Mouse (Mus musculus) natural killer cell, adult 2 months (primary cell): ENCODE measurements around the gene Gm20532.

Source experiments
- DNase-seq, 2 experiments: peaks; one replicate each; pipeline ENCODE4 v3.0.0; 2022; ENCODE audit warnings: low spot score in 2 of 2

The Gm20532 gene

GRCm38 (mm10) chr2:26617928-26618327, 31.5 kb downstream of the Gm20532 start:
- no peak for DNase-seq

DNA sequence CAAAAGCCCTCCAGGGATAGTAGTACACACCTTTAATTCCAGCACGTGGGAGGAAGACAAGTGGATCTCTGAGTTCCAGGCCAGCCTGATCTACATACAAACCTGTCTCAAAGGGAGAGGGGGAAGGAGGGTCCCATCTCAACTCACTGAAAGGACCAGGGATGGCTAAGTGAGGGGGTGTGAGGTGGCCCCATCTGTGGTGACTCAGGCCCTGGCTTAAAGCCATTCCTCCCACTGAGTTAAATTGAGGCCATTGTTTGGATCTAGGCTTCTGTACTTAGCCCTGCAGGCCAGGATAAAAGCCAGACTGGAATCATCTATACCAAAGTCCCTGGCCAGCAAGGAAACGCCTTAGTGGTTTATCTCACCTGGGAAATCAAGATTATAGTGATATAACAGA, 34.8 kb downstream of the Gm20532 start:
- no peak for DNase-seq

- DNase-seq, result no peak
Observed at GRCm38 (mm10) chr2:26622984-26623383, 36.5 kb downstream of the Gm20532 start.

GRCm38 (mm10) chr2:26625419-26625818, 39.0 kb downstream of the Gm20532 start:
- no peak for DNase-seq

- DNase-seq, result no peak
Observed at GRCm38 (mm10) chr2:26626081-26626480, 39.6 kb downstream of the Gm20532 start.

DNA sequence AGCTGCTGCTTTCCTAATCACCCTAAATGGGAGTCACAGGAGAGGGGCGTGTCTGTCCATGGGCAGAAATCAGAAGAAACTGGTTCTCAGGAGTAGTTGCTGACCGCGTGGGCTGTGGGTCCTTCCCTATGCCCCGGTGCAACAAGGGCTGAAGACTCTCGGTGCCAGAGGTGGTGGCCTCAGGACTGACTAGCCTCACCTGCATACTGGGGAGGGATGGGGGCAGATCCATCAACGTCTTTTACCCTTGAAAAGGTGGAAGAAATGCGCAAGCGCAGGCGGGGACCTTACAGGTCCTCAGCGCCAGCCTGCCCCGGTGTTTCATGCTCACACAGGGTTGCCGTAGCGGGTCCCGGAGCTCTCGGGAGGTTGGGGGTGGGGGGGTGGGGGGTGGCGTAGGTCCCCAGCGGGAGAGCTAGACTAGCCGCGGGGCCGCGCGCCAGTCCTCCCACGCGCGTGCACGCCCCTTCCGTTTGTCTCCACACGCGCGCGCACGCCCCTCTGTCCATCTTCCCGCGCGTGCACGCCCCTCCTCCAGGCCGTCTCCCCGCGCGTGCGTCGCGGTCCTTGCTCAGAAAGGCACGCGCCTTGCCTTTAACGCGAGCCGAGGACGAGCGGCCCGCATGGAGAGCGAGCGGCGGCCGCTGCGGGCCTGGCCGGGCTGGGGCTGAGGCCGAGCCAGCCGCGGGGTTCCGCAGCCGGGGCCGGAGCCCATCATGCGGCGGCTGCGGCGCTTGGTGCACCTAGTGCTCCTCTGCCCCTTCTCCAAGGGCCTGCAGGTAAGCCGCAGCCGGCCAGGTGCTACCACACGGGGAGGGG, 41.7 kb downstream of the Gm20532 start, which contains the start of gene Fam69b:
TSS of gene Fam69b (plus strand) at position 537 of the 819 bp plus-strand sequence.
- peak; percentile 35 to 37 for DNase-seq

GRCm38 (mm10) chr2:26628792-26629437, 42.5 kb downstream of the Gm20532 start:
- no peak for DNase-seq

DNA sequence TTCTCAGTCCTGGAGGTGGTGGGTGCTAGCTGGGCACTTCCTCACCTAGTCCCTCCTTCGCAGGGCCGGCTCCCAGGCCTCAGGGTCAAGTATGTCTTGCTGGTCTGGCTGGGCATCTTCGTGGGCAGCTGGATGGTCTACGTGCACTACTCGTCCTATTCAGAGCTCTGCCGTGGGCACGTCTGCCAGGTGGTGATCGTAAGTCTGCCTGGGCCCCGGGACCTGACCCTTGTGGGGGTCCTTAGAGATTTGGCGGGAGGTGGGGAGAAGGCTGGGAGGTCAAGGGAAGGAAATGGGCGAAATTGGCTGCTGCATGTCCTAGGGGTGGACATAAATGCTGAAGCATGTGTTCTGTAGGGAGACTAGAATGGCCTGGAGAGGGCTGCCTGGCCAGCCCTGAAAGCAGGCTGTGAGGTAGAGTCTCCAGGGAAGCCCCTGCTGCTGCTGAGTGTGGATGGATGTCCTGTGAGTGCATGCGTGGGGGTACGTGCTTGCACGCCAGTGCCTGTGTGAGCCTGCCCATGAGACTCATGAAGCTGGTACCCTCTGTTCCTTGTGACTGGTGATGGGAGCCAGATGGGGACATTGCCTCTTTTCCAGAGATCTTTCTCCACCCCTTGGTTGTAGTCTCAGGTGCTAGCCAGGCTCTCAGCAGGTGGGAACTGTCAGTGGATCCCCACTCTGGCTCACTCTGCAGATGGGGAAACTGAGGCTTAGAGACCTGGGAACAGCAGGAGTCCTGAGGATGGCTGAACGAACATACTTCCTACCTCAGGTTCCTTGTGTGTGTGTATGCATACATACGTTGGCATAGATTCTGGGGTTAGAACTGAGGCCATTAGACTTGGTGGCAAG, 46.3 kb downstream of the Gm20532 start:
- no peak for DNase-seq

GRCm38 (mm10) chr2:26633953-26634530, 47.6 kb downstream of the Gm20532 start:
- DNase-seq, result no peak

DNA sequence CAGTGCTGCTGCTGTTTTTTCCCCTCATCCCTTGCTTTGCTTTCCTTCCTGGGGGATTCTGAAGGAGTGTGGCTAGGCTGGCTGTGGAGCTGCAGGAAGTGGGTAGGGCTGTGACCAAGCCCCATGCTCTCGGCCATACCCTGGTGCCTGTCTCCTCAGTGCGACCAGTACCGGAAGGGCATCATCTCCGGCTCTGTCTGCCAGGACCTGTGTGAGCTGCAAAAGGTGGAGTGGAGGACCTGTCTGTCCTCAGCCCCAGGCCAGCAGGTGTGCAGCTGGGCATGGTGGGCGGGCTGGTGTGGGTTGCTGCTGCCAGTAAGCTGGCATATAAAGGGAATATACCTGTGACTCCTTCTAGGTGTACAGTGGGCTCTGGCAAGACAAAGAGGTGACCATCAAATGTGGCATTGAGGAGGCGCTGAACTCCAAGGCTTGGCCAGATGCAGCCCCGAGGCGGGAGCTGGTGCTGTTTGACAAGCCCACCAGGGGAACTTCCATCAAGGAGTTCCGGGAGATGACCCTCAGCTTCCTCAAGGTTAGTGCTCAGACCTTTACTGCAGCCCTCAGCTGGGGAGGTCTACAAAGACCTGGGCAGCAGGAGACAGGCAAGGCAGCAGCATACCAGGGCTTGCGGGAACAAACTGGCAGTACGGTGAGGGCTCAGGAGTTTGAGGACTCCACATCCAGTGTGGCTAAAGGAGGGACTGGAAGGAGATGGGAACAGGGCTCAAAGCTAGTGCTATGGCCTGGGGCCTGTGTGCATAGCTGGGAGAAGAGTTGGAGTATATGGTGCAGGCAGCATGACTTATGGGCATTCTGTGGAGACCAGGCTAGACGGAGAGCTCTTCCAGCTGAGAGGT, 48.4 kb downstream of the Gm20532 start:
- DNase-seq, result peak; percentile 28 to 40

DNA sequence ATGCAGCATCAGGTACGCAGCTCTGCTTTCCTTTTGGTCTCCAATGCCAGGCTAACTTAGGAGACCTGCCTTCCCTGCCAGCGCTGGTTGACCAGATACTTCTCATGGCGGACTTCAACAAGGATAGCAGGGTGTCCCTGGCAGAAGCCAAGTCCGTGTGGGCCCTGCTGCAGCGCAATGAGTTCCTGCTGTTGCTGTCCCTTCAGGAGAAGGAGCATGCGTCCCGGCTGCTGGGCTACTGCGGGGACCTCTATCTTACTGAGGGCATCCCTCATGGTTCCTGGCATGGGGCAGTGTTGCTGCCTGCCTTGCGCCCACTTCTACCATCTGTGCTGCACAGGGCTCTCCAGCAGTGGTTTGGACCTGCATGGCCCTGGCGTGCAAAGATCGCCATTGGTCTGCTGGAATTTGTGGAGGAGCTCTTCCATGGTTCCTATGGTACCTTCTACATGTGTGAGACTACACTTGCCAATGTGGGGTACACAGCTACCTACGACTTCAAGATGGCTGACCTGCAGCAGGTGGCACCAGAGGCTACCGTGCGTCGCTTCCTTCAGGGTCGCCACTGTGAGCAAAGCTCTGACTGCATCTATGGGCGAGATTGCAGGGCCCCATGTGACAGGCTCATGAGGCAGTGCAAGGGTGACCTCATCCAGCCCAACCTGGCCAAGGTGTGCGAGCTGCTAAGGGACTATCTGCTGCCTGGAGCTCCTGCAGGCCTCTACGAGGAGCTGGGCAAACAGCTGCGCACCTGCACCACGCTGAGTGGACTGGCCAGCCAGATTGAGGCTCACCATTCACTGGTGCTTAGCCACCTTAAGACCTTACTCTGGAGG, 49.3 kb downstream of the Gm20532 start:
- no peak for DNase-seq

GRCm38 (mm10) chr2:26636325-26636635, 49.8 kb downstream of the Gm20532 start:
- no peak for DNase-seq

- DNase-seq, result no peak
Observed at GRCm38 (mm10) chr2:26637316-26637932, 51.0 kb downstream of the Gm20532 start.

DNA sequence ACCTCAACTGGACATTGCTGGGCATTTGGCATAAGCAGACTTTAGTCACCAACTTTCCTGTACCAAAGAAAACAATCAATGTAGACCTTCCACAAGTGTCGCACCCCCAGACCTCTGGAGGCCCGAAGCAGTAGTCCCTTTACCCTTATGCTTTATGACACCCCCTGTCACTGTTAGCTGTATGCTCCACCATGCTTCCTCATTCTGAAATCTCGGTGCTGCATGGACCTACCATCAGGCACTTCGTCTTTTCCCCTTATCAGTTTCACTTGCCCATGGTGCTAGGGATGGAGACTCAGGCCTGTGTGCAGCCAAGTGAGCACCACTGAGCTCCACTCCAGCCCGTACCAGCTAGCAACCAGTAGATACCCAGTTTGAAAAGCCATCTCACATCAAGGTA, 51.6 kb downstream of the Gm20532 start:
- no peak for DNase-seq

- DNase-seq, result no peak
Observed at GRCm38 (mm10) chr2:26638572-26638971, 52.1 kb downstream of the Gm20532 start.

- DNase-seq, result peak; percentile 67 to 72
Observed at GRCm38 (mm10) chr2:26639083-26639482, 52.6 kb downstream of the Gm20532 start.

DNA sequence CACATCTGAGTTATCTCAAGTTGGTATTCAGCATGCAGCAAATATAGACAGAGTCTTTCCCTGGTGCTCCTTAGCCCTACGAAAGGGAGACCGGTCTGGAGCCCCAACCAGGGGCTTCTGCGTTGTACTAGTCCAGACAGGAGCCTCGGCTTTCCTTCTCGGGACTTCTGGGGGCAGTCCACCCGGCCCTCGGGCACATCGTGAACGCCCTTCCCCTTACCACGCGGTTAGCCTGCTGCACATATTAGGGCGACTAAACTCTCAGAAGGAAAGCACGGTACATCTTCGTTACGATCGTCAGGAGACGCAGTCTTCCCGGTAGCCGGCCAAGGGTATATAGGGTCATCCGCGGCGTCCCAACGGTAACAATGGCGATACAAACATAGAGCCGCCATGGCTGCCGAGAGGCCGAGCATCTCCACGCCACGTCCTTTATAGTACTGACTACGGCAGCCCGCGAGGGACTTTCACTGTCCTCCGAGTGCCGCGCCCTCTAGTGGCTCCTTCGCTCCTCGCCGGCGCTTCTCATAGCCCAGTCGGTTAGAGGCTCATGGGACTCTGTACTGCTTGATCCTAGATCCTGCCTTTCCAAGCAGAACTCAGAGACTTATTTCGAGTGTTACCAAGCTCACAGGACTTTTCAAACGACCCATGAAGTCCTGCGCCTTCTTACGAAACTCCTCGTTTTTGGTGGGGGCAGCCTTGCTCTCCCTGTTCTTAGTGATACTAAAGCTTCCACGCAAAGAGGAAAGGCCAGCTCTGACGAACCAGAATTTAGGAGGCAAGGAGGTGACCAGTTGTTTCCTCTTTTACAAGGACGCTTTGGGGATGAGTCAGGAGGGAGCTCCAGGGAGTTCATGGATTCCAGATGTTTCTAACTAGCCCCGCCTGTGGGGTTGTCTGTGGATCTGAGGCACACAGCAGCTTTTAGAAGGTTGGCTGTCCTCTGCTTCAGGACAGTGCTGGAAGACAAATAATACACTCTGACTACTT, 53.7 kb downstream of the Gm20532 start:
- peak; percentile 92 to 95 for DNase-seq

GRCm38 (mm10) chr2:26641006-26641647, 54.7 kb downstream of the Gm20532 start:
- no peak for DNase-seq
